Mouse (Mus musculus): ENCODE measurements around the gene Tbc1d20.

Tbc1d20 gene

DNA sequence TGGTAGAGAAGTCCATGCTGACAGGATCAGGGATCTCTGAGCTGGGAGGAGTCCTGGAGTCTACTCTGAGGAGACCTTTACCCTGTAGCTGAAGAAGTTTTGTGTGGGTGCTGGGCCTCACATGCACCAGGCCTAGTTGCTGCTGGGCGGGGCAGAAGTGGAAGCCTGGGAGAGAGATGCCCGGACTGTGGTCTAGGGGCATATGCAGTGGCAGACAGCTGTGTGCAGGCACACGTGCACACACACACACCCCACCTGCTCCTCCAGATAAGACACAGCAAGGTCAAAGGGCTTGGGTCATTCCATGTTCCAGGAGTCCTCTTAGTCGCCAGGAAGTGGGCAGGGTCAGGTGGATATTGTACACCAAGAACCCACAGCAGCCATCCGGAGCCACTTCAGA lies 66.0 kb downstream of the Tbc1d20 start:
- DNase-seq (ENCODE audit: low spot score) = no peak

GRCm38 (mm10) chr2:152360271-152360775 lies 66.7 kb downstream of the Tbc1d20 start:
- DNase-seq (ENCODE audit: low spot score) = no peak

GRCm38 (mm10) chr2:152361193-152361592 lies 67.6 kb downstream of the Tbc1d20 start:
- DNase-seq (ENCODE audit: low spot score) = no peak

Measured in layer of hippocampus, adult 11-12 months (tissue).